Mouse (Mus musculus) cerebellum, postnatal 25 days (tissue): ENCODE results near the gene Rnf208.
A peak's percentile ranks its signal among the peaks of the same experiment; 100 is the strongest.
"Not testable (repeated sequence)": the region's sequence is repeated elsewhere in the genome, so short reads cannot be mapped to it uniquely, and the experiment has no call there.

Experiments used
- DNase-seq, 2 experiments: peaks; one replicate each; pipeline ENCODE4 v3.0.0; 2021; ENCODE audit warnings: mixed read lengths in 2 of 2

The Rnf208 gene

GRCm38 (mm10) chr2:25246183-25247072, 4.4 kb downstream of the Rnf208 start, which contains the start of gene AL732309.1:
AL732309.1 (minus strand) TSS chr2:25246863.
- peak; percentile 44 to 63 for DNase-seq

GRCm38 (mm10) chr2:25252331-25252730, 10.3 kb downstream of the Rnf208 start:
- DNase-seq = peak in 1 of 2 experiments; percentile 52

GRCm38 (mm10) chr2:25255284-25255779, 13.3 kb downstream of the Rnf208 start, which contains the start of gene Tmem203:
Tmem203 (plus strand) TSS chr2:25255439.
- peak; percentile 92 to 94 for DNase-seq

- DNase-seq = peak; percentile 41 to 76
Observed at GRCm38 (mm10) chr2:25256443-25257109, 14.5 kb downstream of the Rnf208 start.

- DNase-seq = not testable (repeated sequence)
Observed at GRCm38 (mm10) chr2:25257250-25257649, 15.2 kb downstream of the Rnf208 start.

GRCm38 (mm10) chr2:25258887-25259286, 16.8 kb downstream of the Rnf208 start:
- DNase-seq = peak in 1 of 2 experiments; percentile 52

GRCm38 (mm10) chr2:25261870-25262269, 19.8 kb downstream of the Rnf208 start:
- peak in 1 of 2 experiments; percentile 38 for DNase-seq

GRCm38 (mm10) chr2:25262291-25262767, 20.3 kb downstream of the Rnf208 start, which contains the start of gene Tprn:
Tprn (plus strand) TSS chr2:25262618.
- DNase-seq = peak; percentile 97 to 98

GRCm38 (mm10) chr2:25262795-25263622, 21.0 kb downstream of the Rnf208 start:
- DNase-seq = peak; percentile 86 to 88

- DNase-seq = peak in 1 of 2 experiments; percentile 55
Observed at GRCm38 (mm10) chr2:25263623-25264285, 21.7 kb downstream of the Rnf208 start.

GRCm38 (mm10) chr2:25264286-25264660, 22.2 kb downstream of the Rnf208 start:
- peak in 1 of 2 experiments; percentile 44 for DNase-seq

GRCm38 (mm10) chr2:25264851-25265250, 22.8 kb downstream of the Rnf208 start:
- DNase-seq = peak; percentile 87 to 93

GRCm38 (mm10) chr2:25265897-25266656, 24.0 kb downstream of the Rnf208 start:
- DNase-seq = peak; percentile 97 to 98

GRCm38 (mm10) chr2:25266720-25267119, 24.7 kb downstream of the Rnf208 start:
- DNase-seq = peak; percentile 79 to 86

- DNase-seq = peak in 1 of 2 experiments; percentile 64
Observed at GRCm38 (mm10) chr2:25267241-25267640, 25.2 kb downstream of the Rnf208 start.

- peak; percentile 48 to 53 for DNase-seq
Observed at GRCm38 (mm10) chr2:25267746-25268309, 25.8 kb downstream of the Rnf208 start.

GRCm38 (mm10) chr2:25271827-25272511, 29.9 kb downstream of the Rnf208 start, which contains the start of the genes Ssna1 and Anapc2:
Ssna1 (minus strand) TSS chr2:25272438.
Anapc2 (plus strand) TSS chr2:25272478.
- DNase-seq = peak; percentile 99

- DNase-seq = no peak
Observed at GRCm38 (mm10) chr2:25272515-25272914, 30.5 kb downstream of the Rnf208 start.

GRCm38 (mm10) chr2:25273010-25273409, 31.0 kb downstream of the Rnf208 start:
- DNase-seq = no peak
